Mouse (Mus musculus): ENCODE measurements around the gene Cfap73. TPM values are rescaled to one million over a fixed set of nuclear protein-coding genes. Genes with fewer than 3 reads are reported as not detected.

Gene Cfap73
- not detected for polyA plus RNA-seq (2014; fragmentation: Illumina TruSeq; extraction: RNeasy Lipid Tissue Mini Kit (QIAGEN cat#74804); ENCODE audit: low read depth, low replicate concordance)

GRCm38 (mm10) chr5:120634131-120634530 lies at the start of gene Cfap73:
TSS of gene Cfap73 (minus strand) at chr5:120634235.

GRCm38 (mm10) chr5:120648569-120649373 lies 14.7 kb upstream of the Cfap73 start, which contains the start of gene Rasal1:
TSS of gene Rasal1 (plus strand) at chr5:120648812.

GRCm38 (mm10) chr5:120612442-120612821 lies 21.6 kb downstream of the Cfap73 start, which contains the start of the genes Rita1 and Ddx54:
TSS of gene Rita1 (minus strand) at chr5:120612589.
TSS of gene Ddx54 (plus strand) at chr5:120612739.

GRCm38 (mm10) chr5:120588569-120589094 lies 45.4 kb downstream of the Cfap73 start, which contains the start of the genes Tpcn1 and Iqcd:
TSS of gene Tpcn1 (minus strand) at chr5:120588673.
TSS of gene Iqcd (plus strand) at chr5:120589016.

Other genes starting within 250 kb of the Cfap73 start
- not detected for gene Lhx5, start 202.5 kb downstream of the Cfap73 start, polyA plus RNA-seq (2014; fragmentation: Illumina TruSeq; extraction: RNeasy Lipid Tissue Mini Kit (QIAGEN cat#74804); ENCODE audit: low read depth, low replicate concordance)
- gene Sdsl, start 161.4 kb downstream of the Cfap73 start, polyA plus RNA-seq (2014; fragmentation: Illumina TruSeq; extraction: RNeasy Lipid Tissue Mini Kit (QIAGEN cat#74804); ENCODE audit: low read depth, low replicate concordance): not detected
- gene Sds, start 157.7 kb downstream of the Cfap73 start, polyA plus RNA-seq (2014; fragmentation: Illumina TruSeq; extraction: RNeasy Lipid Tissue Mini Kit (QIAGEN cat#74804); ENCODE audit: low read depth, low replicate concordance): 10.3 TPM
- 1.8 TPM for gene Plbd2, start 130.6 kb downstream of the Cfap73 start, polyA plus RNA-seq (2014; fragmentation: Illumina TruSeq; extraction: RNeasy Lipid Tissue Mini Kit (QIAGEN cat#74804); ENCODE audit: low read depth, low replicate concordance)
- 3.3 TPM for gene Slc8b1, start 123.1 kb downstream of the Cfap73 start, polyA plus RNA-seq (2014; fragmentation: Illumina TruSeq; extraction: RNeasy Lipid Tissue Mini Kit (QIAGEN cat#74804); ENCODE audit: low read depth, low replicate concordance)
- gene Tpcn1, start 45.6 kb downstream of the Cfap73 start, polyA plus RNA-seq (2014; fragmentation: Illumina TruSeq; extraction: RNeasy Lipid Tissue Mini Kit (QIAGEN cat#74804); ENCODE audit: low read depth, low replicate concordance): 4.7 TPM
- not detected for gene Iqcd, start 45.2 kb downstream of the Cfap73 start, polyA plus RNA-seq (2014; fragmentation: Illumina TruSeq; extraction: RNeasy Lipid Tissue Mini Kit (QIAGEN cat#74804); ENCODE audit: low read depth, low replicate concordance)
- 0.64 TPM for gene Rita1, start 21.6 kb downstream of the Cfap73 start, polyA plus RNA-seq (2014; fragmentation: Illumina TruSeq; extraction: RNeasy Lipid Tissue Mini Kit (QIAGEN cat#74804); ENCODE audit: low read depth, low replicate concordance)
- 0.61 TPM for gene Ddx54, start 21.5 kb downstream of the Cfap73 start, polyA plus RNA-seq (2014; fragmentation: Illumina TruSeq; extraction: RNeasy Lipid Tissue Mini Kit (QIAGEN cat#74804); ENCODE audit: low read depth, low replicate concordance)
- not detected for gene Rasal1, start 14.6 kb upstream of the Cfap73 start, polyA plus RNA-seq (2014; fragmentation: Illumina TruSeq; extraction: RNeasy Lipid Tissue Mini Kit (QIAGEN cat#74804); ENCODE audit: low read depth, low replicate concordance)
- not detected for gene Dtx1, start 77.7 kb upstream of the Cfap73 start, polyA plus RNA-seq (2014; fragmentation: Illumina TruSeq; extraction: RNeasy Lipid Tissue Mini Kit (QIAGEN cat#74804); ENCODE audit: low read depth, low replicate concordance)
- gene Oas2, start 115.6 kb upstream of the Cfap73 start, polyA plus RNA-seq (2014; fragmentation: Illumina TruSeq; extraction: RNeasy Lipid Tissue Mini Kit (QIAGEN cat#74804); ENCODE audit: low read depth, low replicate concordance): 1.4 TPM
- gene Oas3, start 143.4 kb upstream of the Cfap73 start, polyA plus RNA-seq (2014; fragmentation: Illumina TruSeq; extraction: RNeasy Lipid Tissue Mini Kit (QIAGEN cat#74804); ENCODE audit: low read depth, low replicate concordance): 0.29 TPM
- gene Oas1e, start 161.3 kb upstream of the Cfap73 start, polyA plus RNA-seq (2014; fragmentation: Illumina TruSeq; extraction: RNeasy Lipid Tissue Mini Kit (QIAGEN cat#74804); ENCODE audit: low read depth, low replicate concordance): not detected
- gene Oas1c, start 178.3 kb upstream of the Cfap73 start, polyA plus RNA-seq (2014; fragmentation: Illumina TruSeq; extraction: RNeasy Lipid Tissue Mini Kit (QIAGEN cat#74804); ENCODE audit: low read depth, low replicate concordance): not detected
- gene Oas1f, start 213.1 kb upstream of the Cfap73 start, polyA plus RNA-seq (2014; fragmentation: Illumina TruSeq; extraction: RNeasy Lipid Tissue Mini Kit (QIAGEN cat#74804); ENCODE audit: low read depth, low replicate concordance): not detected
- gene Oas1h, start 227.2 kb upstream of the Cfap73 start, polyA plus RNA-seq (2014; fragmentation: Illumina TruSeq; extraction: RNeasy Lipid Tissue Mini Kit (QIAGEN cat#74804); ENCODE audit: low read depth, low replicate concordance): not detected